Mouse (Mus musculus) testis, adult 2 months (tissue): ENCODE data around the gene Fbln7.

Experiments used
- CTCF ChIP-seq: fragments of 200-500 bp; IDR thresholded peaks from 2 replicates; pipeline ENCODE4 v1.5.1; 2012; ENCODE audit warnings: low read depth, mild to moderate bottlenecking, inconsistent platforms, low read length, moderate library complexity; ENCODE audit not compliant: control insufficient read depth, insufficient read depth, insufficient replicate concordance
- POLR2A ChIP-seq: fragments of 200-500 bp; IDR thresholded peaks from 2 replicates; pipeline ENCODE4 v1.6.1; 2012; ENCODE audit warnings: low read depth, mild to moderate bottlenecking, inconsistent platforms, low read length, moderate library complexity; ENCODE audit not compliant: control insufficient read depth

DNA sequence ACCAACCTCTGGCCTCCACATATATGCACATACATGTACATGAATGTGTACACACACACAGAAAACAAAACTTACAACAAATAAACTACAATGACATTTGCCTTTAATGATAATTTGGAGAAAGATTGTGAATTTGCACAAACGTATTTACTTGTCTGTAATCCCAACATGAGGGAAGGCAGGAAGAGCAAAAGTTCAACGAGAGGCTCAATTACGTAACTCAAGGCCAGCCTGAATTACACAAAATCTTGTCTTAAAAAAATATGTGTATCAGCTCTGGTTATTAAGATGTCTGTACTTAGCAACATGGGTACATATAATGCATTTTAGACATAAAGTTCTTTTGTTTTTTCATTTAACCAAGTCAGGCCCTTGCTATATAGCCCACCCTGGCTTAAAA is 73.5 kb downstream of the Fbln7 start:
- TF ChIP-seq CTCF (no peak), POLR2A (no peak)
